Mouse (Mus musculus) forebrain, embryonic 12.5 days (tissue): ENCODE results near the gene Eda. TPM values are rescaled to one million over a fixed set of nuclear protein-coding genes. Genes with fewer than 3 reads are reported as not detected.

Experiments
- ATAC-seq: fragments of 200-750 bp; cut with Nextera tagmentation; 2 replicates; pipeline ENCODE4 v1.8.0; 2017; ENCODE audit warnings: moderate TSS enrichment; ENCODE audit not compliant: low FRiP score
- H3K27ac ChIP-seq: fragments of 300-500 bp; sonication (generic); 2 replicates; pipeline ENCODE4 v1.5.1; 2016; ENCODE audit warnings: mild to moderate bottlenecking
- H3K27me3 ChIP-seq: fragments of 300-500 bp; sonication (generic); 2 replicates; pipeline ENCODE4 v1.6.1; 2016; ENCODE audit warnings: mild to moderate bottlenecking
- H3K36me3 ChIP-seq: fragments of 300-500 bp; sonication (generic); replicated peaks from 2 replicates; pipeline ENCODE4 v1.6.1; 2016; ENCODE audit warnings: mild to moderate bottlenecking
- H3K4me1 ChIP-seq: fragments of 300-500 bp; sonication (generic); 2 replicates; pipeline ENCODE4 v1.6.1; 2016
- H3K4me2 ChIP-seq: fragments of 300-500 bp; sonication (generic); 2 replicates; pipeline ENCODE4 v1.6.1; 2016; ENCODE audit warnings: mild to moderate bottlenecking, moderate library complexity
- H3K4me3 ChIP-seq: fragments of 300-500 bp; sonication (generic); replicated peaks from 2 replicates; pipeline ENCODE4 v1.5.1; 2016; ENCODE audit warnings: mild to moderate bottlenecking
- H3K9ac ChIP-seq: fragments of 300-500 bp; sonication (generic); 2 replicates; pipeline ENCODE4 v1.6.1; 2016; ENCODE audit warnings: mild to moderate bottlenecking
- H3K9me3 ChIP-seq: fragments of 300-500 bp; sonication (generic); 2 replicates; pipeline ENCODE4 v1.6.1; 2016
- WGBS: fragments of 180-500 bp; shearing (Covaris S2); methylation state at CpG from one replicate; pipeline ENCODE4 v1.1.7; 2016; 5-methylcytosine and 5-hydroxymethylcytosine counted together
- polyA plus RNA-seq: library from polyadenylated mRNA; unstranded; fragments of >200 nt; fragmentation: Nextera tagmentation; extraction: Ambion mirVana; gene quantifications from 2 replicates; pipeline ENCODE4 v1.2.1, GENCODE M21; 2016

The Eda gene
- polyA plus RNA-seq, 1 experiment from 2014 or later, result 1.8 TPM

GRCm38 (mm10) chrX:100314172-100314902 lies 338.9 kb downstream of the Eda start:
- Histone ChIP-seq H3K4me2 (no peak overlapping the region), H3K4me1 (no peaks in the 10 kb centered on the region), H3K4me3 (no peak overlapping the region), H3K27ac (no peak overlapping the region), H3K9ac (no peak overlapping the region), H3K36me3 (no peaks in the 10 kb centered on the region), H3K9me3 (no peaks in the 10 kb centered on the region), H3K27me3 (no peaks in the 10 kb centered on the region)
- ATAC-seq, result no peak

GRCm38 (mm10) chrX:100340687-100341086 lies 365.3 kb downstream of the Eda start:
- Histone ChIP-seq H3K36me3 (no peaks in the 10 kb centered on the region), H3K9me3 (no peaks in the 10 kb centered on the region), H3K27ac (no peak overlapping the region), H3K4me1 (no peaks in the 10 kb centered on the region), H3K9ac (no peak overlapping the region), H3K4me3 (no peak overlapping the region), H3K4me2 (no peak overlapping the region), H3K27me3 (peaks cover 15% of the 10 kb centered on the region)
- no peak for ATAC-seq
- 83% methylated on average over 2 of the region's 2 CpGs for WGBS

GRCm38 (mm10) chrX:100344433-100344832 lies 369.0 kb downstream of the Eda start:
- ATAC-seq, result no peak
- Histone ChIP-seq H3K27me3 (peaks cover 7% of the 10 kb centered on the region; the same call in 1 of the 2 replicates), H3K4me1 (no peaks in the 10 kb centered on the region), H3K4me3 (no peak overlapping the region), H3K4me2 (no peak overlapping the region), H3K27ac (no peak overlapping the region), H3K9ac (no peak overlapping the region), H3K9me3 (no peaks in the 10 kb centered on the region), H3K36me3 (no peaks in the 10 kb centered on the region)
- 82% methylated on average over 2 of the region's 2 CpGs for WGBS

DNA sequence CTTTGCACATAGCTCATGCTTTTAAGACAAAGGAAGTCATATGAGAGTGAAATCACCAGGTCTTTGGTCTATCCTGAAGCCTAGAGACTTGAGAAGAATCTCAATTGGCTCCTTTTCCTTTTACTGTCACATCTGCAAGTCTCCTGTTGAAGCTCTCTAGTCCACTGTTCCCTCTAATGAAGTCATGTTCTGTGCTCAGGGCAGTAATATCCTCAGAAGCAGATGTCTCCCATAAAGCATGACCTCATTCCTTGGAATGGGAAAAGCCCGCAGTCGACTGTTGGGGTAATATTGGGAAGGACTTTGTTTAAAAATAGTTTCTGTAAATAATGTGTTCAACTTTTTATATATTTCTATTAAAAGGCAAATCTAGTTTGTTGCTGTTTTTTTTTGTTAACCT lies 381.6 kb downstream of the Eda start:
- Histone ChIP-seq H3K9ac (no peak overlapping the region), H3K4me3 (no peak overlapping the region), H3K36me3 (no peaks in the 10 kb centered on the region), H3K4me2 (no peak overlapping the region), H3K27ac (no peak overlapping the region), H3K9me3 (no peaks in the 10 kb centered on the region), H3K4me1 (no peaks in the 10 kb centered on the region), H3K27me3 (peaks cover 7% of the 10 kb centered on the region; the same call in 1 of the 2 replicates)
- no peak for ATAC-seq
- WGBS, result 82% methylated on average over 2 of the region's 2 CpGs

GRCm38 (mm10) chrX:100389887-100390286 lies 414.5 kb downstream of the Eda start:
- no peaks in the 10 kb centered on the region for H3K4me1 ChIP-seq
- 75% methylated on average over 1 of the region's 1 CpGs for WGBS
- no peak overlapping the region for H3K4me3 ChIP-seq
- no peak overlapping the region for H3K9ac ChIP-seq
- H3K36me3 ChIP-seq, result no peaks in the 10 kb centered on the region
- ATAC-seq, result no peak
- peaks cover 22% of the 10 kb centered on the region for H3K27me3 ChIP-seq
- H3K4me2 ChIP-seq, result no peak overlapping the region
- no peak overlapping the region for H3K27ac ChIP-seq
- no peaks in the 10 kb centered on the region for H3K9me3 ChIP-seq

DNA sequence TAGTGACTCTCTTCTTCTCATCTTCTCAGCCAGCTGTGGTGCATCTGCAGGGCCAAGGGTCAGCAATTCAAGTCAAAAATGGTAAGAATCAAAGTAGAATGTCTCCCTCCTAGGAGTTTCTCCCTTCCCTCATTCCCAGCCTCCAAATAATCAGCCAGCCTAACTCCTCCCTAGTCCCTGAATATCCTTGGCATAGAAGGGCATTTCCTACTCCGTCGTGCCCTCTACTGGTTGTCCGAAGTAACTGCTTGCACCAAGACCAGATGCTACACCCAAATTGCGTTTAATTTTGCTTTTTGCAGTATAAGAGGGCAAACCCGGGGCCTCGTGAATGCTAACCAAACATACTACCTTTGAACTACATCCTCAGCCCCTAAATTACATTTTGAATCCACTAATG lies 416.9 kb downstream of the Eda start:
- Histone ChIP-seq H3K4me3 (no peak overlapping the region), H3K9me3 (no peaks in the 10 kb centered on the region), H3K36me3 (no peaks in the 10 kb centered on the region), H3K27me3 (peaks cover 30% of the 10 kb centered on the region), H3K4me2 (no peak overlapping the region), H3K9ac (no peak overlapping the region), H3K27ac (no peak overlapping the region), H3K4me1 (no peaks in the 10 kb centered on the region)
- ATAC-seq, result no peak
- 32% methylated on average over 6 of the region's 6 CpGs for whole genome bisulfite sequencing

DNA sequence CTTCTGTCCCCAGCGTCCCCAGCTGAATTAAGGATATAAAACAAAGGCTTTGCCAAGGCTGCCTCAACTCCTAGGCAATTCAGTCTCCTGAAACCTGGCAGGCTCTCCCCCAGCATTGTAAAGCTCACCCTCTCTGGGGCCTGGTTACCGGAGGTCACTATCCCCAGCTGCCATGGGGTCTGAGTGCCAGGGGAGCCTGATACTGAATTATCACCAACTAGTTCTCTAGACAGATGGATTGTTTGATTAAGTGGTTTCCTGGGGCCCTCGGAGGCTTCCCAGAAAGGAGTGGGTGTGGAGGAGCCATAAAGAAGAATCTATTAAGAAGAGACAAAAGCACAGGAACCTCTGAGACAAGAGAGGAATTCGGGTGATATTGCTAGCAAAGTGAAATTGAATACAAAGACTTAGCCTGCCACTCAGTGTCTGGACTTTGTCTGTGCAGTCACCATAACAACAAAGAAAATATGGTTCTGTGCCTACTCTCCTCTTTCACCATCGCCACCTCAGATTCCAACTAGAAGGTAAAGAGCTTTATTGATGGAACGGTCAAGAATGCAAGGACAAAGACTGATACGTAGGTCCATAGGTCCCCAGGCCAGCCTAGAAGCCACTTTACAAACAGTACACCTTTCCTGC lies 418.9 kb downstream of the Eda start:
- Histone ChIP-seq H3K27me3 (peaks cover 32% of the 10 kb centered on the region), H3K9me3 (no peaks in the 10 kb centered on the region), H3K4me3 (no peak overlapping the region), H3K36me3 (no peaks in the 10 kb centered on the region), H3K4me1 (no peaks in the 10 kb centered on the region), H3K9ac (no peak overlapping the region), H3K27ac (no peak overlapping the region), H3K4me2 (no peak overlapping the region)
- ATAC-seq, result no peak
- 74% methylated on average over 7 of the region's 7 CpGs for WGBS

- H3K9me3 ChIP-seq, result no peaks in the 10 kb centered on the region
- no peak overlapping the region for H3K27ac ChIP-seq
- no peaks in the 10 kb centered on the region for H3K4me1 ChIP-seq
- H3K9ac ChIP-seq, result no peak overlapping the region
- H3K4me2 ChIP-seq, result no peak overlapping the region
- ATAC-seq, result no peak
- no peak overlapping the region for H3K4me3 ChIP-seq
- H3K36me3 ChIP-seq, result no peaks in the 10 kb centered on the region
- H3K27me3 ChIP-seq, result peaks cover 33% of the 10 kb centered on the region
- 80% methylated on average over 8 of the region's 8 CpGs for WGBS
These were observed 419.6 kb downstream of the Eda start for GRCm38 (mm10) chrX:100395026-100395425.

DNA sequence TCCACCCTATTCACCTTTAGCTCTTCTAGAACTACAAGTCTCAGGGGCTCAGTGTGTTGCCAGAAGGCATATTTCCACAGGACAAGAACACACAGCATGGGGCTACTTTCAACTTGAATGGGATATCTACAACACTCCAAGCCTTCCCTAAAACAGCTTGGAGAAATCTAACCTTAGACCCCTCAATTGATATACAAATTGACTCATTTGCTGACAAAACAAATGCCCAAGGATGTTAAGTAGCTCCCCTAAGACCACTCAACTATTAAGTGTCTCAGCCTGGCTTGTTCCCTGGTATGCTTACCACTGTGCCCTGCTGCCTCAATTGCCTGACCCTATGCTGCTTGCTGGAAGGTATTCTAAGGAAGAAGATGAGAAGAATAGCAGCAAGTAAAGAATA lies 425.5 kb downstream of the Eda start:
- Histone ChIP-seq H3K27me3 (peaks cover 13% of the 10 kb centered on the region; the same call in 1 of the 2 replicates), H3K4me2 (no peak overlapping the region), H3K4me3 (no peak overlapping the region), H3K9me3 (no peaks in the 10 kb centered on the region), H3K9ac (no peak overlapping the region), H3K36me3 (no peaks in the 10 kb centered on the region), H3K27ac (no peak overlapping the region), H3K4me1 (no peaks in the 10 kb centered on the region)
- ATAC-seq, result no peak

- no peak for ATAC-seq
- 85% methylated on average over 5 of the region's 5 CpGs for WGBS
- H3K27me3 ChIP-seq, result peaks cover 13% of the 10 kb centered on the region; the same call in 1 of the 2 replicates
These were observed 426.3 kb downstream of the Eda start for GRCm38 (mm10) chrX:100401657-100402056.

DNA sequence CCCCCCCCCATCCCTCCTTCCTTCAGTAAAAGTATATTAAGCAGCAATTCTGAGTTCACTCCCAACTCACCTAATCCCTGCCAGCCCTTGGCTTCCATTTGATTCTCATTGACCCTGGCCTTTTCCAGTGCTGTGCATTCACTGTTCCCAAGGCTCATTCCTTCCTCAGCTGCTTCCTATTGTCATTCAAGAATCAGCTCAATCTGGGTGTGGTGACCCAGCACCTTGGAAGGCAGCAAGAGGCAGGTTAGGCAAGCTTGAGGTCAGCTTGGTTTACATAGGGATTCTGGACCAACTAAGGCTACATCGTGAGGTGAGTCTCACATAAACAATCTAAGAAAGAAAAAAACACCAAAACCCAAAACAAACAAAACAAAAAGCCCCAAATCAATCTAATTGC lies 433.8 kb downstream of the Eda start:
- no peaks in the 10 kb centered on the region for H3K4me1 ChIP-seq
- no peak overlapping the region for H3K4me2 ChIP-seq
- H3K9ac ChIP-seq, result no peak overlapping the region
- no peak for ATAC-seq
- no peaks in the 10 kb centered on the region for H3K27me3 ChIP-seq
- H3K27ac ChIP-seq, result no peak overlapping the region
- H3K36me3 ChIP-seq, result no peaks in the 10 kb centered on the region
- H3K9me3 ChIP-seq, result no peaks in the 10 kb centered on the region
- no peak overlapping the region for H3K4me3 ChIP-seq
- WGBS, result 63% methylated on average over 1 of the region's 1 CpGs

More at GRCm38 (mm10) chrX:100401657-100402056, 426.3 kb downstream of the Eda start:
- Histone ChIP-seq H3K4me2 (no peak overlapping the region), H3K4me1 (no peaks in the 10 kb centered on the region), H3K27ac (no peak overlapping the region), H3K9ac (no peak overlapping the region), H3K9me3 (no peaks in the 10 kb centered on the region), H3K4me3 (no peak overlapping the region), H3K36me3 (no peaks in the 10 kb centered on the region)

DNA sequence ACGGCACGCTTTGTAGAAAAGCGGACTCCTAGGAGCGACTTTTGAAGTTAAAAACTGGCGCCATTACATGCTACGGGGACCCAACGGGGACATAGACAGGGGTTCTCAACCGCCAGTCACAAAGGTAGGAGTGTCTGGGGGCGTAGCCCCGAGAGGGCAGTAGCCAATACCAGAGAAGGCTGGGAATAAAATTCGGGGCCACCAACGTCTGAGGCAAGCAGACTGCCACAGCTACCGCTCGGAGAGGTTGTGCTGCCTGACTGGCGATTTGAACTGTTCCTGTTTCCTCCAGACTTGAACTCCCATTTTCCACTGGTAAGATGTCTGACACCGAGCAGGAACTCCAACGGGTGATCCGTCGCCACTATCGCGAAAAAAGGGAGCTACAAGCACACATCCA lies 453.3 kb downstream of the Eda start, which contains the start of gene Otud6a:
Otud6a (plus strand) TSS at position 321 of the 400 bp plus-strand sequence.
- no peak within 1 kb of the TSS for H3K4me3 ChIP-seq
- no peak within 1 kb of the TSS for H3K9ac ChIP-seq
- 86% methylated on average over 21 of the region's 21 CpGs for WGBS
- H3K27ac ChIP-seq, result no peak within 1 kb of the TSS
- H3K27me3 ChIP-seq, result peaks cover 22% of the 10 kb centered on the region
- ATAC-seq, result no peak
- H3K4me2 ChIP-seq, result no peak within 1 kb of the TSS
- no peaks in the 10 kb centered on the region for H3K36me3 ChIP-seq
- H3K9me3 ChIP-seq, result no peaks in the 10 kb centered on the region
- H3K4me1 ChIP-seq, result no peaks in the 10 kb centered on the region

GRCm38 (mm10) chrX:100432311-100432710 lies 456.9 kb downstream of the Eda start:
- Histone ChIP-seq H3K27ac (no peak overlapping the region), H3K4me2 (no peak overlapping the region), H3K9ac (no peak overlapping the region), H3K4me1 (no peaks in the 10 kb centered on the region), H3K4me3 (no peak overlapping the region), H3K27me3 (peaks cover 43% of the 10 kb centered on the region), H3K9me3 (no peaks in the 10 kb centered on the region), H3K36me3 (no peaks in the 10 kb centered on the region)
- ATAC-seq, result no peak
- 78% methylated on average over 3 of the region's 3 CpGs for WGBS
